Mouse (Mus musculus) erythroblast, embryonic 14.5 days (primary cell): ENCODE results near the gene Chrdl1. TPM values are rescaled to one million over a fixed set of nuclear protein-coding genes. Genes with fewer than 3 reads are reported as not detected.

Experiments used
- H3K27me3 ChIP-seq: 2 replicates; pipeline ENCODE4 v1.6.1; 2012; ENCODE audit warnings: inconsistent platforms; ENCODE audit not compliant: control insufficient read depth
- H3K36me3 ChIP-seq: 2 replicates; pipeline ENCODE4 v1.6.1; 2012; ENCODE audit warnings: mild to moderate bottlenecking, inconsistent platforms; ENCODE audit not compliant: control insufficient read depth
- H3K4me1 ChIP-seq: 2 replicates; pipeline ENCODE4 v1.6.1; 2012; ENCODE audit warnings: inconsistent platforms; ENCODE audit not compliant: control insufficient read depth
- H3K4me3 ChIP-seq: replicated peaks from 2 replicates; pipeline ENCODE3; 2012; ENCODE audit warnings: moderate library complexity, mild to moderate bottlenecking, inconsistent platforms
- H3K9me3 ChIP-seq: 2 replicates; pipeline ENCODE4 v1.6.1; 2012; ENCODE audit warnings: low read length, inconsistent platforms, mixed read lengths; ENCODE audit not compliant: control insufficient read depth
- GATA1 ChIP-seq: IDR thresholded peaks from 2 replicates; pipeline ENCODE4 v1.6.1; 2012; ENCODE audit warnings: low read length, inconsistent platforms, mixed read lengths
- TAL1 ChIP-seq: IDR thresholded peaks from 3 replicates; pipeline ENCODE4 v1.6.1; 2012; ENCODE audit warnings: low read length, inconsistent platforms, mixed read lengths
- polyA plus RNA-seq: library from polyadenylated mRNA; stranded (reverse); fragments of >175 nt; gene quantifications from 2 replicates; pipeline ENCODE4 v1.2.3, GENCODE M21; 2012

Gene Chrdl1
- polyA plus RNA-seq = not detected in 2 replicates

GRCm38 (mm10) chrX:143393791-143394369, at the start of gene Chrdl1:
Chrdl1 (minus strand) TSS chrX:143394262.
- no peak within 1 kb of the TSS for H3K4me3 ChIP-seq

GRCm38 (mm10) chrX:143442638-143443037, 48.6 kb upstream of the Chrdl1 start:
- H3K27me3 ChIP-seq = no peaks in the 10 kb centered on the region
- no peak overlapping the region for H3K4me3 ChIP-seq
- TF ChIP-seq TAL1 (no peak), GATA1 (no peak)
- no peaks in the 10 kb centered on the region for H3K9me3 ChIP-seq
- no peaks in the 10 kb centered on the region for H3K36me3 ChIP-seq
- no peaks in the 10 kb centered on the region for H3K4me1 ChIP-seq

More at GRCm38 (mm10) chrX:143393791-143394369, at the start of gene Chrdl1:
- TF ChIP-seq GATA1 = no peak
- TF ChIP-seq TAL1 = no peak
- Histone ChIP-seq H3K4me1 (no peaks in the 10 kb centered on the region), H3K9me3 (no peaks in the 10 kb centered on the region), H3K36me3 (no peaks in the 10 kb centered on the region), H3K27me3 (peaks cover 24% of the 10 kb centered on the region)

- H3K27me3 ChIP-seq = no peaks in the 10 kb centered on the region
- no peak for TF ChIP-seq TAL1
- no peak for TF ChIP-seq GATA1
- no peaks in the 10 kb centered on the region for H3K36me3 ChIP-seq
- no peaks in the 10 kb centered on the region for H3K4me1 ChIP-seq
- H3K4me3 ChIP-seq = no peak overlapping the region
- no peaks in the 10 kb centered on the region for H3K9me3 ChIP-seq
Measured at GRCm38 (mm10) chrX:143404601-143405000, 10.5 kb upstream of the Chrdl1 start.

GRCm38 (mm10) chrX:143366256-143366959, 27.7 kb downstream of the Chrdl1 start:
- Histone ChIP-seq H3K4me3 (no peak overlapping the region), H3K27me3 (no peaks in the 10 kb centered on the region), H3K36me3 (no peaks in the 10 kb centered on the region), H3K9me3 (no peaks in the 10 kb centered on the region), H3K4me1 (no peaks in the 10 kb centered on the region)
- TF ChIP-seq TAL1 (no peak), GATA1 (no peak)

GRCm38 (mm10) chrX:143347227-143347626, 46.8 kb downstream of the Chrdl1 start:
- H3K4me3 ChIP-seq = no peak overlapping the region
- peaks cover 2% of the 10 kb centered on the region; the same call in 1 of the 2 replicates for H3K27me3 ChIP-seq
- H3K9me3 ChIP-seq = no peaks in the 10 kb centered on the region
- no peak for TF ChIP-seq TAL1
- TF ChIP-seq GATA1 = no peak
- no peaks in the 10 kb centered on the region for H3K36me3 ChIP-seq
- no peaks in the 10 kb centered on the region for H3K4me1 ChIP-seq

- no peak for TF ChIP-seq GATA1
- no peak for TF ChIP-seq TAL1
- peaks cover 2% of the 10 kb centered on the region; the same call in 1 of the 2 replicates for H3K27me3 ChIP-seq
- no peaks in the 10 kb centered on the region for H3K36me3 ChIP-seq
- H3K4me1 ChIP-seq = no peaks in the 10 kb centered on the region
- H3K9me3 ChIP-seq = no peaks in the 10 kb centered on the region
- no peak overlapping the region for H3K4me3 ChIP-seq
Measured at GRCm38 (mm10) chrX:143346739-143347138, 47.3 kb downstream of the Chrdl1 start.

- Histone ChIP-seq H3K9me3 (no peaks in the 10 kb centered on the region), H3K4me3 (no peak overlapping the region), H3K36me3 (no peaks in the 10 kb centered on the region), H3K4me1 (no peaks in the 10 kb centered on the region), H3K27me3 (peaks cover 2% of the 10 kb centered on the region; the same call in 1 of the 2 replicates)
- TF ChIP-seq TAL1 = no peak
- no peak for TF ChIP-seq GATA1
Measured at GRCm38 (mm10) chrX:143344509-143345495, 49.3 kb downstream of the Chrdl1 start.

- no peak for TF ChIP-seq TAL1
- TF ChIP-seq GATA1 = no peak
- Histone ChIP-seq H3K4me3 (no peak overlapping the region), H3K27me3 (no peaks in the 10 kb centered on the region), H3K9me3 (no peaks in the 10 kb centered on the region), H3K36me3 (no peaks in the 10 kb centered on the region), H3K4me1 (no peaks in the 10 kb centered on the region)
Measured at GRCm38 (mm10) chrX:143338156-143338555, 55.9 kb downstream of the Chrdl1 start.
